Mouse (Mus musculus) gastrocnemius, adult 18-20 months (tissue): Measurements from ENCODE around the gene Sox6. TPM values are rescaled to one million over a fixed set of nuclear protein-coding genes. Genes with fewer than 3 reads are reported as not detected.

Experiments used
- DNase-seq: peaks from one replicate; pipeline ENCODE4 v3.0.0; 2021; ENCODE audit warnings: low spot score
- total RNA-seq, 2 experiments: library from RNA; stranded (reverse); gene quantifications; 2 replicates each; pipeline ENCODE4 v1.2.3; 2021

Gene Sox6
- total RNA-seq, 2 experiments from 2014 or later: 138 to 186 TPM

DNA sequence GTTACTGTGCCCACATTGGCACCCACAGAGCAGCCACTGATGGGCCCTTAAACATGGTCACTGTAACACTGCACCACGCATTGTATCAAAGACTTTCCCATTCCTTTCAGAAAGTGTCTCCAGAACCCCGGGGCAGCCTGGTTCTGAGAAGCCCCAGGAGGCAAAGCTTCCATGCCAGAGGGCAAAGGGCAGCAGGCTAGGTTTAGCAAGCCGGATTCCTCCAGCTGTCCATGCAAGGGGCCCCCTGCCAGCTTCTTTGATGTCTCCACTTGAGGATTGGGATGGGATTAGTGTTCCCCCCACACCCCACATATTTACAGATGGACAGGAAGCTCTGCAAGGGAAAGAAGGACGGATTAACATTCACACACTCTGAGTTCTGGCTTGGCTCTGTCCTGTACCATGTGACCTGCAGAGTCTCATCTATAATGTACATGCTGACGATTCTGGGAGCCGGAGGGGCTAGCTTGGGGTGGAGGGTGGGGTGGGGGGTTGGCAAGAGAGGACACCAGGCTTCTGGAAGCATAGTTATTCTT, 592.0 kb downstream of the Sox6 start:
- DNase-seq: no peak

DNA sequence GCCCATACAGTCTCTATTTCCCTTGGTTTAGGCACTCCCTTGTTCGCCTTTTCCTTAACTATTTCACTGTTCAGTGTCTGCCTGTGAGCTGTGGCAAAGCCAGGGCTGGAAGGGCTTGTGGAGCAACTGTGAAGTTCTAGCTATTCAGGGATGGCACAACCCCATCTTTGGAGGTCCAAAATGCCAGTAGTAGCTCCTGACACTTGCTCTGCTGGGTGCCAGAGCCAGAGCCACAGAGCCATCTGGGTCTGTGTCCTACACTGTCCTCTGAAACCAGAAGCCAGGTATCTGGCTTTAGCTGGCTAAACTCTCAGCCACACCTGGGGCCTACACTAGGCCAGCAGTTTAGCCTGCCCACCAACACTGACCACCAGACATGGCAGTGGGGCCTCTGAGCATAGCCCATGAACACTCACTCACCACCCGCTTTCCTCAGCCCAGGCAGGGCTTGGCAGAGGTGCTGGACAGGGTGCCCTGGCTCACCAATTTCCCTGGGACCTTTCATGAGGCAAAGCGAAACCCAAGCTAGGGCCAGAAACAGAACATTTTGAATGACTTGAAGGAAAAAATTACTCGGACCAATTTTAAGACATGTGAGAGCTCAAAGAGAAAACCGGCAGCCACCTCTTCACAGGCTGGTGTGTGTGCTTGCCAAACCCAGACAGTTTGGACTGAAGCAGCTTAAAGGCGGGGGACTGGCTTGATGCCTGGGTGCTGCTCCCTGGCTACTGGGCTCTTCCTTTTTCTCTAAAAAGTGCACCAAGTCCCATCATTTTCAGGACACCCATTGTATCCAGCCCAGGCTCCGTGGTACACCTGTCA, 612.2 kb downstream of the Sox6 start:
- DNase-seq: peak; percentile 17

DNA sequence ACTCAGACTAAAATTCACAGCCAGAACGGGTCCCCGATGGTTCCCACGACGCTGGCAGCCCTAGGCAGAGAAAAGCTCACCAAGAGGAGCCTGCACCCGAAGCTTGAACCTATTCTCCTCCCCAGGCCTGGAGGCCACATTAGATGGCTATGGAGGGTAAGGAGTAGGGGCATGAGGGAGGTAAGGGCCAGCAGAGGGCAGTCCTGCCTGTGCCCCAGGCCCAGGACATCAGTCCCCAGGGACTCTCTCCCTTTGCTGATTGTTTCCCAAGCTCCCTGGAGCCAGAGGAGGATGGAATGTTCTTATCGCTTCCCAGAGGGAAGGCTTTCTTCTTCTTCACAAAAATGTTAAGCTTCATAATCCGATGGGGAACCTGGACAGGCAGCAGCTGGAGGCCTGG, 615.8 kb downstream of the Sox6 start:
- no peak for DNase-seq

DNA sequence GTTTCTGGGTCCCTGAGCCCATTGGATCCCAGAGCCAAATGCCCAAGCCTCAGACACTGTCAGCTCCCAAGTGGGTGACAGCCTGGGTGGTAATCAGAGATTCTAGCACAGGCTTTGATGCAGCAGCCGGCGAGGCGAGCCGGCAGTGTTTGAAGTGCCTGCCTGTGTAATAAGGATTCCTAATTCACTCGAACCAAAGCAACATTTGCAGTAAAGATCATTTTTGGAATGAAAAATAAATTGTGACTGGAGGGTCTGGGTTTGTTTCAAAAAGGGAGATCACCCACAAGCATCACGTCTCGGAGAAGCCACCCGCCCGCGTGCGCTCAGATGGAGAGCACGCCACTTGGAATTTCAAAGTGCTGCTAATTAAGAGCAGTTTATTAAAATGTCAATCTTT, 617.6 kb downstream of the Sox6 start:
- DNase-seq: no peak

Other genes starting within 250 kb of the Sox6 start
- 10 to 100 TPM; 44.7 to 46.5 TPM for gene 1110004F10Rik, start 601 bp upstream of the Sox6 start, total RNA-seq
- 1 to 10 TPM; 1.5 to 1.9 TPM for gene Gm4353, start 45.8 kb upstream of the Sox6 start, total RNA-seq